Mouse (Mus musculus): ENCODE measurements around the gene Rab3b. TPM values are rescaled to one million over a fixed set of nuclear protein-coding genes. Genes with fewer than 3 reads are reported as not detected.
A peak's percentile ranks its signal among the peaks of the same experiment; 100 is the strongest.
"Not testable (repeated sequence)": the region's sequence is repeated elsewhere in the genome, so short reads cannot be mapped to it uniquely, and the experiment has no call there.

The Rab3b gene
- total and polyA plus RNA-seq, 2 experiments from 2014 or later, result 4.6 TPM; not detected in 1

DNA sequence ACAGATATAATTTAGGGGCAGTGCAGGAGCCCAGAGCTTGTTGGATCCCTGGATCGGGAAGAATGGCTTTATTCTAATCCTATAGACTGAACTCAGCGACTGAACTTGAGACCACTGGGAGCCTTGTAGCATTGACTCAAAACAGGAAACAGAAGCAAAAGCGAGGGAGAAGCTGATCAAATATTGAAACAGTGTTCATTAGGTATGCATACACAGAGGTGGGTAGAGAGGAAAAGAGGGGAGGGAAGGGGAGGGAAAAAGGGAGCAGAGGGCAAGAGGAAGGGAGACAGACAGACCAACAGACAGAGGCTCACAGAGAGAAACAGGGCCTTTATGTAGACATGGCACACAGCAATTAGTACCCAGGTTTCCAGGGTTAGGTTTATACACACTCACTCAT is 38.8 kb downstream of the Rab3b start:
- no peaks in the 10 kb centered on the region for H3K27me3 ChIP-seq (ENCODE audit: control insufficient read depth, insufficient read depth, low read length)
- no peak overlapping the region for H3K4me3 ChIP-seq (ENCODE audit: low read depth, low read length)
- ATAC-seq (ENCODE audit: insufficient read depth, low read depth) (no peak), DNase-seq (ENCODE audit: low spot score) (no peak)
- no peak overlapping the region for H3K4me2 ChIP-seq (ENCODE audit: low read depth, low read length)
- no peaks in the 10 kb centered on the region for H3K9me3 ChIP-seq (replicated peaks; ENCODE audit: control insufficient read depth, low read length)
- no peaks in the 10 kb centered on the region for H3K36me3 ChIP-seq (replicated peaks; ENCODE audit: control insufficient read depth, insufficient read depth, low read length)
- H3K27ac ChIP-seq (ENCODE audit: low read depth), result no peak overlapping the region
- H3K9ac ChIP-seq (replicated peaks; ENCODE audit: low read depth, low read length), result no peak overlapping the region
- TF ChIP-seq CTCF (IDR thresholded peaks at IDR 0.05; ENCODE audit: low read depth) (no peak), EP300 (IDR thresholded peaks at IDR 0.05; ENCODE audit: low read depth) (no peak)
- 84% methylated on average over 3 of the region's 3 CpGs for WGBS
- H3K4me1 ChIP-seq (ENCODE audit: control insufficient read depth, insufficient read depth), result peaks cover 4% of the 10 kb centered on the region; the same call in 1 of the 2 replicates

DNA sequence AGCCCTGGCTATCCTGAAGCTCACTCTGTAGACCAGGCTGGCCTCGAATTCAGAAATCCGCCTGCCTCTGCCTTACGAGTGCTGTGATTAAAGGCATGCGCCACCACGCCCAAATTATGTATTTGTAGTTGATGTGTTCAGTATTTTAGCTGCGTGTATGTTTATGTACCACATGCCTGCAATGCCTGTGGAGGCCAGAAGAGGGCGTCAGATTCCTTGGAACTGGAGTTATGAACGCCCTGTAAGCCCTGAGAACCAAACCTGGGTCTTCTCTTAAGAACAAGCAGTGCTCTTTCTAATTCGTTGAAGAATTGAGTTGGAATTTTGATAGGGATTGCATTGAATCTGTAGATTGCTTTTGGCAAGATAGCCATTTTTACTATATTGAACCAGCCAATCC is 49.1 kb downstream of the Rab3b start:
- not testable (repeated sequence) for H3K4me1 ChIP-seq (ENCODE audit: control insufficient read depth, insufficient read depth); H3K9ac ChIP-seq (replicated peaks; ENCODE audit: low read depth, low read length); H3K9me3 ChIP-seq (replicated peaks; ENCODE audit: control insufficient read depth, low read length); H3K4me2 ChIP-seq (ENCODE audit: low read depth, low read length); ATAC-seq (ENCODE audit: insufficient read depth, low read depth); DNase-seq (ENCODE audit: low spot score); H3K27ac ChIP-seq (ENCODE audit: low read depth); H3K4me3 ChIP-seq (ENCODE audit: low read depth, low read length); H3K27me3 ChIP-seq (ENCODE audit: control insufficient read depth, insufficient read depth, low read length); H3K36me3 ChIP-seq (replicated peaks; ENCODE audit: control insufficient read depth, insufficient read depth, low read length)
- TF ChIP-seq CTCF (IDR thresholded peaks at IDR 0.05; ENCODE audit: low read depth), result peak; percentile 8; the same call in 1 of the 2 replicates
- WGBS, result 81% methylated on average over 9 of the region's 9 CpGs

DNA sequence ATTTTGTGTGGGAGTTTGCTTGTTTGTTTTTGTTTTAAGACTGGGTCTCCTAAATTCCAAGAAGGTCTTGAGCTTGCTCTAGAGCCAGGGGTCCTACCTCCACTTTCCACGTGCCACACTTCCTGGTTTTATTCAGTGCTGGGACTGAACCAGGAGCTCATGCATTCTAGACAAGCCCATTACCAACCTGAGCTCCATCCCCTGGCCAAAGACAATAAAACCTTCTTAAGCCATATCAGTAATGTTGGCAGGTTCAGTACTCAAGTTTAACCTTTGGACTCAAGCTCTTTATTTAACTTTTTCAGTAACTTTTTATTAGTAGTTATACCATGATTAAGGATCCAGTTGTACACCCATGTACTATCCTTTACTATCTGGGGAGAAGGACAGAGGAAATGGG is 54.3 kb downstream of the Rab3b start:
- H3K36me3 ChIP-seq (replicated peaks; ENCODE audit: control insufficient read depth, insufficient read depth, low read length), result no peaks in the 10 kb centered on the region
- no peaks in the 10 kb centered on the region for H3K9me3 ChIP-seq (replicated peaks; ENCODE audit: control insufficient read depth, low read length)
- no peaks in the 10 kb centered on the region for H3K27me3 ChIP-seq (ENCODE audit: control insufficient read depth, insufficient read depth, low read length)
- ATAC-seq (ENCODE audit: insufficient read depth, low read depth), result no peak
- WGBS, result 50% methylated on average over 1 of the region's 1 CpGs
- no peak overlapping the region for H3K27ac ChIP-seq (ENCODE audit: low read depth)
- no peak overlapping the region for H3K9ac ChIP-seq (replicated peaks; ENCODE audit: low read depth, low read length)
- no peak overlapping the region for H3K4me2 ChIP-seq (ENCODE audit: low read depth, low read length)
- TF ChIP-seq EP300 (IDR thresholded peaks at IDR 0.05; ENCODE audit: low read depth) (no peak), CTCF (IDR thresholded peaks at IDR 0.05; ENCODE audit: low read depth) (no peak)
- H3K4me1 ChIP-seq (ENCODE audit: control insufficient read depth, insufficient read depth), result no peaks in the 10 kb centered on the region
- DNase-seq (ENCODE audit: low spot score), result no peak
- H3K4me3 ChIP-seq (ENCODE audit: low read depth, low read length), result no peak overlapping the region

DNA sequence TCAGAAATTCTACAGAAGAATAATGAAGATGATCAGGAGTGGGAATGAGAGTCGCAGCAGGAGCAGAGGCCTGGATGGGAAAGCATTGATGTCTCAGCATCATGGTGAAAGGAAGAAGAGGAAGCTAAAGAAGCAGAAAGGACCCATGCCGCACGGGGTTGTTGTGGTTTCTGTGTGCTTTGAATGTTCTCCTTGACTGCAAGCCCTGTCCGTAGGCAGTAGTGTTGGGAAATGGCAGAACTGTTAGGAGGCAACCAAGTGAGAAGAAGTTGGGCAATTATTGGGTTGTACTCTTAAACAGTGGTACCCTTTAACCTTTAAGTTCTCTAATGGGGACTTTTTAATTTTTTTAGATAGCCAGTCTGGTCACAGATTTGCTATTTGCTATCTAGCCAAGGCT is 56.0 kb downstream of the Rab3b start:
- no peaks in the 10 kb centered on the region for H3K4me1 ChIP-seq (ENCODE audit: control insufficient read depth, insufficient read depth)
- no peak overlapping the region for H3K9ac ChIP-seq (replicated peaks; ENCODE audit: low read depth, low read length)
- H3K4me2 ChIP-seq (ENCODE audit: low read depth, low read length), result no peak overlapping the region
- H3K9me3 ChIP-seq (replicated peaks; ENCODE audit: control insufficient read depth, low read length), result no peaks in the 10 kb centered on the region
- DNase-seq (ENCODE audit: low spot score) (no peak), ATAC-seq (ENCODE audit: insufficient read depth, low read depth) (no peak)
- no peaks in the 10 kb centered on the region for H3K27me3 ChIP-seq (ENCODE audit: control insufficient read depth, insufficient read depth, low read length)
- H3K36me3 ChIP-seq (replicated peaks; ENCODE audit: control insufficient read depth, insufficient read depth, low read length), result no peaks in the 10 kb centered on the region
- TF ChIP-seq CTCF (IDR thresholded peaks at IDR 0.05; ENCODE audit: low read depth) (no peak), EP300 (IDR thresholded peaks at IDR 0.05; ENCODE audit: low read depth) (no peak)
- H3K27ac ChIP-seq (ENCODE audit: low read depth), result no peak overlapping the region
- H3K4me3 ChIP-seq (ENCODE audit: low read depth, low read length), result no peak overlapping the region
- 78% methylated on average over 4 of the region's 4 CpGs for WGBS

DNA sequence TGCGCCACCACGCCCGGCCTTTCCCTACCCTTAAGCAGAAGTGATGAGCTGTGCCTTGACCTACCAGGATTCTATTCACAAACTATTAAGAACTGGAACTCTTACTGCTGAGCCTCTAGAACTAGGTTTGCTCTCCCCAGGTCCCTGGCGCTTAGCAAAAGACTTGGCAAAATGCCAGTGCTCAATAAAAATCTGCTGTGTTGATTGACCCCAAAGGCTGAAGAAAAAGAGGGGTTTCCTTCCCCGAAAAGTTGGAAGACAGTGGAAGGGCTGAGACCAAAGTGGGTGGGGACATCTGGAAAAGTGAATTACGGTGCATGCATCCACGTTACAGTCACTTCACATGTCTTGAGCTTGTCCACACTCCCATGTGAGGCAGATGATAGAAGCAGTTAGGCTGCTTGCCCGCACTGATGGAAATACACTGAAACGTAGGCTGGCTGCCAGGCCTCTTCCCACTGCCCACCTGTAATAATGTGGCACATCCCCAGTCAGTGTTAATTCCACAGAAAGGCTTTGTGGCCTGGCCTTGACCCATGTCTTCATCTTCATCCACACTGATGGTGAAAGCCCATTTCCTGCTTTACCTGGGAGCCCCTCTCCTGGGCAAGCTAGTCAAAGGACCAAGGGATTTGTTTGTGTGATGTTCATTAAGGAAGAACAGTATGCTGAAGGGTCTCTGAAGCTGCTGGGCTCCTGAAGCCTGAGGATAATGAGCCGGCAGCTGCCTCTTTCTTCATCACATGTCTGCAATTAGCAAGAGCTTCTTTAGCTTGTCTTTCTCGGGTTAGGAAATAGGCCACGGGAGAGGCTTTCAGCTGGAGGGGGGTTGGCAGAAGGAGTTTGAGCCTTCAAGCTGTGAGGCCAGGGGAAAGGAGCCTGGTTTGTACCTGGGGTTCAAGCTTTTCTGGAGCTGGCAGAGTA is 59.2 kb downstream of the Rab3b start:
- Histone ChIP-seq H3K9me3 (replicated peaks; ENCODE audit: control insufficient read depth, low read length) (no peaks in the 10 kb centered on the region), H3K4me2 (ENCODE audit: low read depth, low read length) (no peak overlapping the region), H3K27me3 (ENCODE audit: control insufficient read depth, insufficient read depth, low read length) (no peaks in the 10 kb centered on the region), H3K9ac (replicated peaks; ENCODE audit: low read depth, low read length) (no peak overlapping the region), H3K4me3 (ENCODE audit: low read depth, low read length) (no peak overlapping the region), H3K36me3 (replicated peaks; ENCODE audit: control insufficient read depth, insufficient read depth, low read length) (no peaks in the 10 kb centered on the region), H3K4me1 (ENCODE audit: control insufficient read depth, insufficient read depth) (no peaks in the 10 kb centered on the region), H3K27ac (ENCODE audit: low read depth) (no peak overlapping the region)
- DNase-seq (ENCODE audit: low spot score) (no peak), ATAC-seq (ENCODE audit: insufficient read depth, low read depth) (no peak)
- TF ChIP-seq CTCF (IDR thresholded peaks at IDR 0.05; ENCODE audit: low read depth), result no peak
- TF ChIP-seq EP300 (IDR thresholded peaks at IDR 0.05; ENCODE audit: low read depth), result no peak
- 60% methylated on average over 12 of the region's 12 CpGs for WGBS

All from heart, postnatal 0 days (tissue).